Mouse (Mus musculus): ENCODE measurements around the gene Gpr179.

DNA sequence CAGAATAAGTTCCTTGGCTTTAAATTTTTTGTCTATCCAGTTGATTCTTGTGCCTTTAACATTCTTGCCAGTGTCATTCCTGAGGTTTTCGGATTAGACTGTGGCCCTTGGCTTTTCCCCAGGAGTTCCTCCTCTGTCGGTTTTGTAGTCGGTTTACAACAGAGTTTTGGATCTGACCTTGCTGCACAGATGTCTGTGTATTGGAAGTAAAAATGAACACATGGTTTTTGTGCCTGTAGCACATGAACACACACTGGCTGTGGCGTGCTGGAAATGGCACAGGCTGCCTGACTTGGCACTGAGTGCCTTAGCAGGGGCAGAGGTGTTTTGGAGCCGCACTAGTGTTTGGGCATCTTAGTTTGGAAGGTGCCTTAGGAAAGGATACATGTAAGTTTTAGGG is 16.6 kb upstream of the Gpr179 start:
- no peak for TF ChIP-seq CTCF (IDR thresholded peaks at IDR 0.05; ENCODE audit: low read depth)
- no peak for TF ChIP-seq EP300 (IDR thresholded peaks at IDR 0.05; ENCODE audit: low read depth)

Data from heart, postnatal 0 days (tissue).